Mouse (Mus musculus) testis, adult 2 months (tissue): Measurements from ENCODE around the gene Spred3. TPM values are rescaled to one million over a fixed set of nuclear protein-coding genes. Genes with fewer than 3 reads are reported as not detected.
"Not testable (repeated sequence)": the region's sequence is repeated elsewhere in the genome, so short reads cannot be mapped to it uniquely, and the experiment has no call there.

ENCODE experiments used
- H3K27ac ChIP-seq: fragments of 200-500 bp; 2 replicates; pipeline ENCODE4 v1.5.1; 2012; ENCODE audit warnings: low read depth, low read length; ENCODE audit not compliant: control insufficient read depth, insufficient read depth
- H3K27me3 ChIP-seq: fragments of 200-500 bp; 2 replicates; pipeline ENCODE4 v1.6.1; 2012; ENCODE audit warnings: mild to moderate bottlenecking, low read length, moderate library complexity; ENCODE audit not compliant: control insufficient read depth, insufficient read depth
- H3K36me3 ChIP-seq: fragments of 200-500 bp; 2 replicates; pipeline ENCODE4 v1.6.1; 2012; ENCODE audit warnings: mild to moderate bottlenecking, low read length; ENCODE audit not compliant: control insufficient read depth, insufficient read depth
- H3K4me1 ChIP-seq: fragments of 200-500 bp; 2 replicates; pipeline ENCODE4 v1.6.1; 2012; ENCODE audit warnings: low read length; ENCODE audit not compliant: control insufficient read depth, insufficient read depth
- H3K4me3 ChIP-seq: fragments of 200-500 bp; 2 replicates; pipeline ENCODE4 v1.5.1; 2012; ENCODE audit warnings: low read depth, mild to moderate bottlenecking, low read length, moderate library complexity, mixed read lengths; ENCODE audit not compliant: control insufficient read depth
- CTCF ChIP-seq: fragments of 200-500 bp; IDR thresholded peaks from 2 replicates; pipeline ENCODE4 v1.5.1; 2012; ENCODE audit warnings: low read depth, mild to moderate bottlenecking, inconsistent platforms, low read length, moderate library complexity; ENCODE audit not compliant: control insufficient read depth, insufficient read depth, insufficient replicate concordance
- POLR2A ChIP-seq: fragments of 200-500 bp; IDR thresholded peaks from 2 replicates; pipeline ENCODE4 v1.6.1; 2012; ENCODE audit warnings: low read depth, mild to moderate bottlenecking, inconsistent platforms, low read length, moderate library complexity; ENCODE audit not compliant: control insufficient read depth
- polyA plus RNA-seq: library from polyadenylated mRNA; depleted of rRNA; stranded (reverse); fragments of >200 nt; gene quantifications from 2 replicates; pipeline ENCODE4 v1.2.3, GENCODE M21; 2012

The Spred3 gene
- polyA plus RNA-seq, 1 experiment = 41.8 TPM

DNA sequence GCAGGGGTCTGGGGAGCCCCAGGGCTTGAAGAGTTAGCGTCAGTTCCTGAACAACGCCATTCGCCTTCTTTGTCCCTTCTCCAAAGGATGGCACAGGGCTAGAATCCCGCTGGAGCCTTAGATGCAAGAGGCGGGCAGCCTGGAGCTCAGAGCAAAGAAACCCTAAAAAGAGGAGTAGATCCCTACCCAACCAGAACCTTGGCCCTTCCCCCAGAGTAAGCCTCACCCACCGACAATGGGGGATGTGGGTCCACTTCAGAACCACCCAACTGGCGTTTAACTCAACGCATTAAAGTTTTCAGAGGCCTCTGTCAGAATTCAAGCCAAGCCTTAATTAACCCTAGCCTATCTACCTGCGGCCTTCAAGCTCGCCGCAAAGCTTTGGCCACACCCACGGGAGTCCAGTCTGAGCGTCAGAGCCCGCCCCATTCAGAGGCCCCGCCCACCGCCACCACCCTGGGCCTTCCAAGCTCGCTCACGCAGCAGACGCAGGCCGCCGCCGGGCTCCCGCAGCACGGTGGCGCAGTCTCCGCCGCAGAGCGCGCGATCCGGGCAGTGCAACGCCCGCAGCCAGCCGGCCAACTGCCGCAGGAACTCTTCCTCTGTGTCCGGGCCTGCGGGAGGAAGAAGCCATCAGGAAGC is 14.9 kb downstream of the Spred3 start:
- Histone ChIP-seq H3K27me3 (no peaks in the 10 kb centered on the region), H3K27ac (peak overlapping the region; percentile 92), H3K4me1 (peaks cover 16% of the 10 kb centered on the region), H3K4me3 (peak overlapping the region; percentile 91), H3K36me3 (peaks cover 1% of the 10 kb centered on the region; the same call in 1 of the 2 replicates)
- peak; percentile 56 for TF ChIP-seq POLR2A
- no peak for TF ChIP-seq CTCF

DNA sequence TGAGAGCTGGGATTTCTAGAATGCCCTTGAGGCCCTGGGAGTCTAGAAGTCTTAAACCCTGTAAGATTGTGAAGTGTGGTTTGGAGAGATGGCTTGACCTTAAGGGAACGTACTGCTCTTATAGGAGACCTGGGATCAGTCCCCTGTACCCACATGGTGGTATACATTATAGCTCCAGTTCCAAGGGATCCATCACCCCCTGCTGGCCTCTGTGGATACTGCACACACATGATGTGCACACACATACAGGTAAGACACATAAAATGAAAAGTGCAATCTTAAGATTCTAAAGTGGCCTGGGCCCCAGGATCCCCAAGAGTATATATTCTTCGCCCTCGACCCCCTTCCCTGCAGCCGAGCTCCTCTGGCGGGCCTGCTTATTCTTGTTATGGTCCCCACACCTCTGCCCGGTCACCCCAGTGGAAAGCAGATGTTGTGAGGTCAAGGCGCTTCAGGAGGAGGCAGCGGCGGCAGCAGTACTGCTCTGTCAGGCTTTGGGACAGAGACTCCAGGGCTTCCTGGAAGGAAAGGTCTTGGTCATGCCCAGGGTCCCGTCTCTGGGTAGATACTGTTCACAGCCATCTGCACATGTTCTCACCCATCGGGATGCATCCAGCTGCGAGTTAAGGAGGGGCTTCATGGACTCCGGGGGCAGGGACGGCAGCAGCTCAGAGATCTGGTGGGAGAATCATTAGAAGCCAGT is 16.0 kb downstream of the Spred3 start:
- Histone ChIP-seq H3K27me3 (no peaks in the 10 kb centered on the region), H3K4me1 (peaks cover 16% of the 10 kb centered on the region), H3K27ac (no peak overlapping the region), H3K4me3 (peak overlapping the region; percentile 39), H3K36me3 (peaks cover 1% of the 10 kb centered on the region; the same call in 1 of the 2 replicates)
- TF ChIP-seq POLR2A = no peak
- no peak for TF ChIP-seq CTCF

DNA sequence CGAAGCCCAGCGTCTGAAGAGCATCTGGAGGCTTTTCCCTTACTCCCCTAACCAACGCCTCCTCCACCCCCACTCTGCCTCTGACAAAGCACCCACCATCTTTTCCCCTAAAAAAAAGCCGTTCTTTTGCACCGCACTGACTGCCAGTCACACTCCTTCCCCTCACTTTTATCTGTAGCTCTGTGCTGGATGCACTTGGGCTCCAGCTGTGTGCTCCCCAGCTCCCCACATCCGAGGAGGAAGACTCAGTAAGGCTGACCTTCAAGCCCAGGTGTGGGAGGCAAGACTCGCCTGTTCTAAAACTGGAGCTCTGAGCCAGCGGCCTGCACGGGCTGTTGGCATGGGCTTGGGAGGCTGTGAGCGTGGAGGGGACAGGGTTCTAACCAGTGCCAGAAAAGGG is 18.7 kb downstream of the Spred3 start:
- Histone ChIP-seq H3K4me1 (peaks cover 12% of the 10 kb centered on the region), H3K27ac (no peak overlapping the region), H3K36me3 (peaks cover 1% of the 10 kb centered on the region; the same call in 1 of the 2 replicates), H3K27me3 (no peaks in the 10 kb centered on the region), H3K4me3 (no peak overlapping the region)
- TF ChIP-seq POLR2A = no peak
- TF ChIP-seq CTCF = no peak

DNA sequence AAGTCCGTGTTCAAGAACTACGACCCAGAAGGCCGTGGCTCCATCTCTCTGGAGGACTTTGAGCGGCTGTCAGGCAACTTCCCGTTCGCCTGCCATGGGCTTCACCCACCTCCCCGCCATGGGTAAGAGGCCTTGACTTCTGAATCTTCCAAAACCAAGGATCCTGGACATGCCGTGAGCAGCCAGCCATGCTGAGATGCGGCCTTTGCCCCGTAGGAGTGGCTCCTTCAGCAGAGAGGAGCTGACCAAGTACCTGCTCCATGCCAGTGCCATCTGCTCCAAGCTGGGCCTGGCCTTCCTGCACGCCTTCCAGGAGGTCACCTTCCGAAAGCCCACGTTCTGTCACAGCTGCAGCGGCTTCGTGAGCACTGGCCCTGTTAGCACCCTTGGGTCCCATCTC is 21.4 kb downstream of the Spred3 start:
- H3K27ac ChIP-seq = no peak overlapping the region
- H3K4me3 ChIP-seq = no peak overlapping the region
- H3K27me3 ChIP-seq = no peaks in the 10 kb centered on the region
- H3K4me1 ChIP-seq = peaks cover 11% of the 10 kb centered on the region
- no peaks in the 10 kb centered on the region for H3K36me3 ChIP-seq
- TF ChIP-seq POLR2A (no peak), CTCF (no peak)

DNA sequence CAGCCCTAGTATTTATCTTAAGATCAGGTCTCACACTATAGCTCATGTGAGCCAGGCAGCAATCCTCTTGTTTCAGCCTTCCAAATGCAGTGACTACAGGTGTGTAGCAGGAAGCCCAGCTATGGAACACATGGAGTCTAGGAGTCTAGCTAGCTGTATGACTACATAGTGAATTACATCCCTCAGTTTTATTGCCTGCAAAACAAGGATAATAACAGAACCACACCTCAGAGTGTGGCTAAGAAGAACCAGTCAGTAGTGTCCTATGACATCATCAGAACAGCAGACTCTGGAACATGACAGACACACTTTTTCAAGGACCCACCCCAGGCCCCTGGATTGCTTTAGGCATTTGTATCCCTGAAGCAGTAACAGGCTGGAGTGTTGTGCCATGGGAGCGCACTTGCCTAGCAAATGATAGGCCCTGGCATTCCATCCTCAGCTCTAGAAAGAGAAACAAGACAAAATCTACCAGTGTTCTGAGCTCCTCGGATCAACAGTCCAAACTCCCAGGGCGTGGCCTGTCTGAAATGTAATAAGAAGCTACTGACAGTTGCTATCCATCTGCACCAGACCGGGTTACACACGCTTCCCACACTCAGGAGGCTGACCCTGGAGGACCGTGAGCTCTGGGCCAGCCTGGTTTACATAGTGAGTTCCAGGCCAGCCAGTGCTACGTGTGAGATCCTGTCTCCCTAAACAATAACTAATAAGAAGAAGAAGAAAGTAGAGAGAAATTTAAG is 23.4 kb downstream of the Spred3 start:
- Histone ChIP-seq H3K27me3 (no peaks in the 10 kb centered on the region), H3K36me3 (no peaks in the 10 kb centered on the region), H3K4me1 (peaks cover 14% of the 10 kb centered on the region), H3K4me3 (no peak overlapping the region), H3K27ac (no peak overlapping the region)
- TF ChIP-seq POLR2A = no peak
- TF ChIP-seq CTCF = no peak

DNA sequence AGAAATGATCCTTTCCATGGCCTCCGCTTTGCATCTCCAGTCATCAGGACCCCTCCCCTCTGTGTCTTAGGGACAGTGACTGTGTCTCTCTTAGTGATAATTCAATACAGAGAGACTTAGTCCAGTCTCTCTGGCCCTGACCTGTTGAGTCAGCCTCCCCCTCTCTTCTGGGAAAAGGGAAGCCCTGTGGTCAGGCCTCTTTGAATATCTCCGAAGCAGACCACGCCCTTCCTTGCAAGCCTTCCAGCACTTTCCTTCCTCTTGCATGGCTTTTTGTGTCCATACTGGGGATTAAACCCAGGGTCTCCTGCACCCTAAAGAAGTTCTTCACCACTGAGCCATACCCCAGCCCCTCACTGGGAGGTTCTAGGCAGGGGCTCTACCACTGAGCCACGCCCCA is 26.2 kb downstream of the Spred3 start:
- H3K4me1 ChIP-seq = peaks cover 14% of the 10 kb centered on the region
- no peaks in the 10 kb centered on the region for H3K27me3 ChIP-seq
- H3K27ac ChIP-seq = no peak overlapping the region
- H3K4me3 ChIP-seq = no peak overlapping the region
- H3K36me3 ChIP-seq = no peaks in the 10 kb centered on the region
- TF ChIP-seq CTCF (no peak), POLR2A (no peak)

DNA sequence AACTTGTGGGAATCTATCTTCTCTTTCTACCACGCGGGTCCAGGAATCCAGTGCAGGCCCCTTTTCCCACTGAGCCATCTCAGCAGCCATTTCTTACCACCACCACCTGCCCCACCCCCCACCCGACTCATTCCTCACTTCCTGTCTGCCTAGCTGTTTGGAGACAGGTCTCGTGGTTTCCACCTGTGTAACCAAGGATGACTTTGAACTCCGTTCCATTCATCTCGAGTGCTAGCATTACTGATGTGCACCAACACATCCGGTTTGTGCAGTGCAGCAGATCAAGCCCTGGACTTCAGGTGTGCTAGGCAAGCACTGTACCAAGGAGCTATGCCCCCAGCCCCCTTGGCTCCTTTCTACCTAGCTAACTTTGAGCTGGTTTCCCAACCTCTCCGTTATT is 28.8 kb downstream of the Spred3 start:
- Histone ChIP-seq H3K27me3 (no peaks in the 10 kb centered on the region), H3K4me1 (peaks cover 19% of the 10 kb centered on the region), H3K36me3 (no peaks in the 10 kb centered on the region), H3K4me3 (no peak overlapping the region), H3K27ac (no peak overlapping the region)
- TF ChIP-seq POLR2A = no peak
- no peak for TF ChIP-seq CTCF

DNA sequence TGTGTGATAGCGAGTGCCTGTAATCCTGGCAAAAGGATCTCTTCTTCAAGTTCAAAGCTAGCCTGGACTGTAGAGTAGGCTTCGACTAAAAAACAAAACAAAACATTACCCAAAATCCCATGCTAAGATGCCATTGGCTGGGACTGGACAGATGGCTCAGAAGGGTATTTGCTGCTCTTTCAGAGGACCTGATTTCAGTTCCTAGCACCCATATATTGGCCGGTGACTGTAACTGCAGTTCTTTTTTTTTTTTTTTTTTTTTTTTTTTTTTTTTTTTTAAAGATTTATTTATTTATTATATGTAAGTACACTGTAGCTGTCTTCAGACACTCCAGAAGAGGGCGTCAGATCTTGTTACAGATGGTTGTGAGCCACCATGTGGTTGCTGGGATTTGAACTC is 31.0 kb downstream of the Spred3 start:
- H3K4me3 ChIP-seq, H3K27ac ChIP-seq, H3K36me3 ChIP-seq, H3K27me3 ChIP-seq: not testable (repeated sequence)
- peaks cover 12% of the 10 kb centered on the region for H3K4me1 ChIP-seq
